Mouse (Mus musculus): ENCODE measurements around the gene Unc13d. TPM values are rescaled to one million over a fixed set of nuclear protein-coding genes. Genes with fewer than 3 reads are reported as not detected.
"Not testable (repeated sequence)": the region's sequence is repeated elsewhere in the genome, so short reads cannot be mapped to it uniquely, and the experiment has no call there.

The Unc13d gene
- 6.1 and 6.9 TPM in 2 replicates for polyA plus RNA-seq (2015; fragmentation: Nextera tagmentation; extraction: Ambion mirVana)

GRCm38 (mm10) chr11:116077446-116078204 lies at the start of gene Unc13d:
TSS of gene Unc13d (minus strand) at chr11:116077961.
- 16% methylated on average over 22 of the region's 22 CpGs for WGBS (ENCODE audit: insufficient replicate concordance)
- peak within 1 kb of the TSS; percentile 95 for H3K27ac ChIP-seq (ENCODE audit: low read depth)
- H3K4me1 ChIP-seq (ENCODE audit: insufficient read depth), result peaks cover 31% of the 10 kb centered on the region
- H3K36me3 ChIP-seq (replicated peaks; ENCODE audit: insufficient read depth, low read length), result peaks cover 39% of the 10 kb centered on the region
- peak within 1 kb of the TSS; percentile 77 for H3K4me2 ChIP-seq (ENCODE audit: low read depth, low read length)
- H3K9me3 ChIP-seq (ENCODE audit: low read length), result no peaks in the 10 kb centered on the region
- DNase-seq (peak; percentile 83), ATAC-seq (peak; percentile 78)
- H3K9ac ChIP-seq (replicated peaks), result peak within 1 kb of the TSS; percentile 71
- peak within 1 kb of the TSS; percentile 59 for H3K4me3 ChIP-seq (ENCODE audit: low read depth, low read length)
- peak; percentile 81 for TF ChIP-seq CTCF (IDR thresholded peaks at IDR 0.05; ENCODE audit: low read depth)
- TF ChIP-seq EP300 (IDR thresholded peaks at IDR 0.05; ENCODE audit: low read depth), result no peak
- H3K27me3 ChIP-seq (ENCODE audit: insufficient read depth, low read length), result no peaks in the 10 kb centered on the region

DNA sequence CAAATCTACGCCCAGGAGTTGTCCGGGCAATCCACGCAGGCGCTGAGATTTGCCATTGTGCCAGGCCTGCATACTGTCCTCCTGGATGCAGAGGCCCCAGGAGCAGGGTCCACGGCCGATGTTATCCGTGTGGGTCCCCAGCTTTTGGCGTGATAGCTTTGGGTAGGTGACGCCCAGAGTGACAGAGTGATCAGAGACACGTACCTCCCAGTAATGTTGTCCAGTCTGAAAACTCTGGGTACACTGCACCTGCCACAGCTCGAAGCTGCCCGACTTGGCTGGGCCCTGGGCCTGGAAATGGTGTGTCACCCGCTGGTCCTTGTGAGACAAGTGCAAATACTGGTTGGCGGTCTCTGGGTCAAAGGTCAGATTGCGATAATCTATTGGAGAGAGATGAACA lies 48.5 kb upstream of the Unc13d start:
- H3K27ac ChIP-seq (ENCODE audit: low read depth), result no peak overlapping the region
- no peak for DNase-seq
- no peaks in the 10 kb centered on the region for H3K9me3 ChIP-seq (ENCODE audit: low read length)
- TF ChIP-seq EP300 (IDR thresholded peaks at IDR 0.05; ENCODE audit: low read depth), result no peak
- no peak for TF ChIP-seq CTCF (IDR thresholded peaks at IDR 0.05; ENCODE audit: low read depth)
- ATAC-seq, result no peak
- H3K9ac ChIP-seq (replicated peaks), result no peak overlapping the region
- no peak overlapping the region for H3K4me3 ChIP-seq (ENCODE audit: low read depth, low read length)
- H3K27me3 ChIP-seq (ENCODE audit: insufficient read depth, low read length), result no peaks in the 10 kb centered on the region
- WGBS (ENCODE audit: insufficient replicate concordance), result 82% methylated on average over 15 of the region's 15 CpGs
- peaks cover 16% of the 10 kb centered on the region; the same call in 1 of the 2 replicates for H3K36me3 ChIP-seq (replicated peaks; ENCODE audit: insufficient read depth, low read length)
- peaks cover 21% of the 10 kb centered on the region for H3K4me1 ChIP-seq (ENCODE audit: insufficient read depth)
- no peak overlapping the region for H3K4me2 ChIP-seq (ENCODE audit: low read depth, low read length)

- H3K9me3 ChIP-seq (ENCODE audit: low read length); H3K9ac ChIP-seq (replicated peaks); ATAC-seq; H3K4me1 ChIP-seq (ENCODE audit: insufficient read depth); DNase-seq; H3K4me2 ChIP-seq (ENCODE audit: low read depth, low read length); H3K4me3 ChIP-seq (ENCODE audit: low read depth, low read length); H3K27me3 ChIP-seq (ENCODE audit: insufficient read depth, low read length); H3K27ac ChIP-seq (ENCODE audit: low read depth): not testable (repeated sequence)
- TF ChIP-seq EP300 (IDR thresholded peaks at IDR 0.05; ENCODE audit: low read depth), result peak; percentile 29; the same call in 1 of the 2 replicates
- WGBS (ENCODE audit: insufficient replicate concordance), result 91% methylated on average over 8 of the region's 8 CpGs
- H3K36me3 ChIP-seq (replicated peaks; ENCODE audit: insufficient read depth, low read length), result peaks cover 16% of the 10 kb centered on the region; the same call in 1 of the 2 replicates
These were observed 44.0 kb upstream of the Unc13d start for GRCm38 (mm10) chr11:116121731-116122245.

DNA sequence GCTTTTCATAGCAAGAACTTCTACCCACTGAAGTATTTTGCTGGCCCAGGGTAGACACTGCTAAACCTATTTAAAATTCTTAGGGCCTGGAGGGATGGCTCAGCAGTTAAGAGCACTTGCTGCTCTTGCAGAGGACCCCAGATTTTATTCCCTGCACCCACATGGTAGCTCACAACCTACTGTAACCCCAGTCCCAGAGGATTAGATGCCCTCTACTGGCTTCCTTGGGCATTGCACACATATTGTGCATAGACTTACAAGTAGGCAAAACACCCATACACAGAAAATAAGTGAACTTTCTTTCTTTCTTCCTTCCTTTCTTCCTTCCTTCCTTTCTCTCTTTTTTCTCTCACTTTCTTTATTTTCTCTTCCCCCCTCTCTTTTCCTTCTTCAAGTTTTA lies 40.1 kb upstream of the Unc13d start:
- Histone ChIP-seq H3K36me3 (replicated peaks; ENCODE audit: insufficient read depth, low read length) (peaks cover 2% of the 10 kb centered on the region; the same call in 1 of the 2 replicates), H3K9ac (replicated peaks) (no peak overlapping the region), H3K9me3 (ENCODE audit: low read length) (no peaks in the 10 kb centered on the region), H3K4me1 (ENCODE audit: insufficient read depth) (no peaks in the 10 kb centered on the region), H3K4me3 (ENCODE audit: low read depth, low read length) (no peak overlapping the region), H3K4me2 (ENCODE audit: low read depth, low read length) (no peak overlapping the region), H3K27ac (ENCODE audit: low read depth) (no peak overlapping the region), H3K27me3 (ENCODE audit: insufficient read depth, low read length) (no peaks in the 10 kb centered on the region)
- ATAC-seq (no peak), DNase-seq (peak; percentile 32)
- no peak for TF ChIP-seq EP300 (IDR thresholded peaks at IDR 0.05; ENCODE audit: low read depth)
- TF ChIP-seq CTCF (IDR thresholded peaks at IDR 0.05; ENCODE audit: low read depth), result peak; percentile 55

DNA sequence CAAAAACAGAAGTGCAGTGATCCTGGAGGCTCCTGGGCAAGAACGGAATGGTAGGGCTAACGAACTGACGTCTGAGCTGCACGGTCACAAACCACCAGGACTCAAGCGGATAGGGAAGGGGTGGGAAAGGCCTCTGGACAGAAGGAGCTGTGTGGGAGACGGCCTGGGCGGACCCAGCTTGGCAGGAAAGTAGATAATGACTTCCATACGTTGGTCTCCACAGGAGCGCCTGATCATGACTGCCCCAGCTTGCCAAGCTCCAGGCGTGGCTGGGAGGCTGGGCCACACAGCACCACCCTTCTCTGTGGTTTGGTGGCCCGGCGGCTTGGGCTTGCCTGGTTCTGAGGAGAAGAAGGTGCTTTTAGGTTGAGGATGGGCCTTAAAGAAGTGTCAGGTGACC lies 39.5 kb upstream of the Unc13d start:
- Histone ChIP-seq H3K4me3 (ENCODE audit: low read depth, low read length) (no peak overlapping the region), H3K4me2 (ENCODE audit: low read depth, low read length) (no peak overlapping the region), H3K27me3 (ENCODE audit: insufficient read depth, low read length) (no peaks in the 10 kb centered on the region), H3K27ac (ENCODE audit: low read depth) (no peak overlapping the region), H3K9me3 (ENCODE audit: low read length) (no peaks in the 10 kb centered on the region), H3K9ac (replicated peaks) (no peak overlapping the region), H3K36me3 (replicated peaks; ENCODE audit: insufficient read depth, low read length) (no peaks in the 10 kb centered on the region), H3K4me1 (ENCODE audit: insufficient read depth) (no peaks in the 10 kb centered on the region)
- 54% methylated on average over 12 of the region's 12 CpGs for WGBS (ENCODE audit: insufficient replicate concordance)
- TF ChIP-seq CTCF (IDR thresholded peaks at IDR 0.05; ENCODE audit: low read depth) (no peak), EP300 (IDR thresholded peaks at IDR 0.05; ENCODE audit: low read depth) (no peak)
- peak; percentile 19; the same call in 1 of the 2 replicates for ATAC-seq
- no peak for DNase-seq

DNA sequence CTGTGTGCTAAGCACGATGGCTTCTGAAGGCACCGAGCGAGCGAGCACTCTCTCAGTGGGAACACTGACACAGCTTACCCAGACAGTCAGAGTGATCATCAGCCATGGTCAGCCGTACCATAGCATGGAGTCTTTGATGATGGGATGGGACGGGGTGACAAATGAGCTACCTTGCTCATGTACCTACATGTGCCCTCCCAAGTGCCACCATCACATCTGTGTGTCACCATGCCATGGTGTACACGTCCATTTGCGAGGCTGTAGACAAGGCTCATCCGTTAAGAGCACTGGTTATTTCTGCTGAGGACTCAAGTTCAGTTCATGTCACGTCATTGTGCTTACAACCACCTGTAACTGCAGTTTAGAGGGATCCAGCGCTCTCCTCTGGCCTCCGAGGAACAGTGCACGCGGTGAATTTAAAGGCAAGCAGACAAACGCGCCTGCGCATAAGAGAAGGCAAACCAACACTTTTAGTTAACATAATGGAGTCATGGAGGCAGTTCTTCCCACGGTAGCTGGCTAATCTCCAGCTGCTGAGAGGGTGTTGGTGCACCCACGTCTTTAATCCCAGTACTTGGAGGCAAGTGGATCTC lies 33.9 kb upstream of the Unc13d start:
- no peak for ATAC-seq
- H3K27me3 ChIP-seq (ENCODE audit: insufficient read depth, low read length), result peaks cover 31% of the 10 kb centered on the region
- no peak overlapping the region for H3K4me3 ChIP-seq (ENCODE audit: low read depth, low read length)
- H3K4me1 ChIP-seq (ENCODE audit: insufficient read depth), result peaks cover 22% of the 10 kb centered on the region; the same call in 1 of the 2 replicates
- DNase-seq, result no peak
- whole genome bisulfite sequencing (ENCODE audit: insufficient replicate concordance), result 88% methylated on average over 19 of the region's 19 CpGs
- no peak overlapping the region for H3K9ac ChIP-seq (replicated peaks)
- H3K4me2 ChIP-seq (ENCODE audit: low read depth, low read length), result no peak overlapping the region
- H3K36me3 ChIP-seq (replicated peaks; ENCODE audit: insufficient read depth, low read length), result no peaks in the 10 kb centered on the region
- no peak overlapping the region for H3K27ac ChIP-seq (ENCODE audit: low read depth)
- no peak for TF ChIP-seq EP300 (IDR thresholded peaks at IDR 0.05; ENCODE audit: low read depth)
- TF ChIP-seq CTCF (IDR thresholded peaks at IDR 0.05; ENCODE audit: low read depth), result no peak
- no peaks in the 10 kb centered on the region for H3K9me3 ChIP-seq (ENCODE audit: low read length)

Data from liver, postnatal 0 days (tissue).